Mouse (Mus musculus): ENCODE measurements at regions not wholly inside any gene's neighbourhood (a gene's known extent, or its start where the extent isn't known, plus 50 kb on each side); places are given as distances from the start of the nearest gene placed in this dataset.

GRCm38 (mm10) chr9:78964813-78965212 lies 349.5 kb downstream of the Cd109 start:
- WGBS (ENCODE audit: insufficient replicate concordance) = 11% methylated on average over 1 of the region's 1 CpGs
- Histone ChIP-seq H3K9ac (replicated peaks) (no peak overlapping the region), H3K36me3 (replicated peaks; ENCODE audit: control insufficient read depth, insufficient read depth, low read depth) (no peaks in the 10 kb centered on the region), H3K27ac (no peak overlapping the region), H3K4me2 (ENCODE audit: low read depth) (no peak overlapping the region), H3K4me1 (replicated peaks; ENCODE audit: control insufficient read depth in 2 of 2, insufficient read depth in 2 of 2, low read length in 1 of 2) (no peaks in the 10 kb centered on the region), H3K4me3 (ENCODE audit: insufficient read depth in 1 of 2, low read depth in 2 of 2, low read length in 2 of 2) (no peak overlapping the region), H3K27me3 (ENCODE audit: control insufficient read depth, insufficient read depth, low read length) (no peaks in the 10 kb centered on the region), H3K9me3 (ENCODE audit: control insufficient read depth, low read length) (no peaks in the 10 kb centered on the region)
- TF ChIP-seq EP300 (IDR thresholded peaks at IDR 0.05; ENCODE audit: low read depth) = no peak
- no peak for TF ChIP-seq CTCF (IDR thresholded peaks at IDR 0.05; ENCODE audit: low read depth)
- no peak for ATAC-seq (ENCODE audit: insufficient read depth)
- DNase-seq (ENCODE audit: low read depth in 3 of 3, low spot score in 3 of 3) = no peak

DNA sequence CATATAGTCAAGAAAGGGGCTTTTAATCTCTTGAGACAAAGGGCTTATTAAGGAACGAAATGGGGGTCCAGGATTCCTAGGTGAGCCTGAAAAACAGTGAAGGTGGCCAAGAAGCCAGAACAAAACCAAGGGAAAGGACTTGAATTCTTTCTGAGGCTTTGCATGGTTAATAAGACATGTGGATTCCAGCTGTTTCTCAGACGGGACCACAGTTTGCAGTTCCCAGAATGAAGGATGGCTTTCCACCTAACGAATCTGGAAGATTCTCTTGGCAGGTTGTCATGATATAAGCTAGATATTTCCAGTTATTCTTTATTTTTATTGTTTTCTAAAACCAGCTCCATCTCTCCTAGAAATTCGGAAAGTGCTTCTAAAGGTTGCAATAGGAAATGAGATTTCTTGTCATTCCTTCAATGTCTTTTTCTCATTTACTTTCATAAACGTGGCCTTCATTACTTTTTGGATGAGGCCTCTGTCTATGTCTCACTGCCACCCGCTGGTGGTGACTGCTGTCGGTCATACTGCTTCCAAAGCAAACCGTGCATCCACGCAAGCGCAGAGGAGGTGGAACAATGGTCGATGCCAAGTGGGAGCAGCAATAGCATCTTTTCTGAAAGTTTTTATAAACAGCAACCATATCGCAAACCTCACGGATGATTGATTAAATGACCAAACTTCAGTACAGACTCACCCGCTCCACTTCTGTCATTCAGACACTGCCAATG lies 350.0 kb downstream of the Cd109 start:
- no peak for TF ChIP-seq EP300 (IDR thresholded peaks at IDR 0.05; ENCODE audit: low read depth)

GRCm38 (mm10) chr9:78971731-78972130 lies 356.4 kb downstream of the Cd109 start:
- no peak overlapping the region for H3K9ac ChIP-seq (replicated peaks)
- ATAC-seq (ENCODE audit: insufficient read depth) (no peak), DNase-seq (ENCODE audit: low read depth in 3 of 3, low spot score in 3 of 3) (no peak)
- H3K4me3 ChIP-seq (ENCODE audit: insufficient read depth in 1 of 2, low read depth in 2 of 2, low read length in 2 of 2) = no peak overlapping the region
- TF ChIP-seq EP300 (IDR thresholded peaks at IDR 0.05; ENCODE audit: low read depth) = no peak
- TF ChIP-seq CTCF (IDR thresholded peaks at IDR 0.05; ENCODE audit: low read depth) = no peak
- no peak overlapping the region for H3K4me2 ChIP-seq (ENCODE audit: low read depth)
- H3K27me3 ChIP-seq (ENCODE audit: control insufficient read depth, insufficient read depth, low read length) = no peaks in the 10 kb centered on the region
- H3K4me1 ChIP-seq (replicated peaks; ENCODE audit: control insufficient read depth in 2 of 2, insufficient read depth in 2 of 2, low read length in 1 of 2) = no peaks in the 10 kb centered on the region
- H3K27ac ChIP-seq = no peak overlapping the region
- 48% methylated on average over 3 of the region's 3 CpGs for WGBS (ENCODE audit: insufficient replicate concordance)
- H3K9me3 ChIP-seq (ENCODE audit: control insufficient read depth, low read length) = no peaks in the 10 kb centered on the region
- H3K36me3 ChIP-seq (replicated peaks; ENCODE audit: control insufficient read depth, insufficient read depth, low read depth) = no peaks in the 10 kb centered on the region

More for the DNA sequence above, 350.0 kb downstream of the Cd109 start:
- no peaks in the 10 kb centered on the region for H3K4me1 ChIP-seq (replicated peaks; ENCODE audit: control insufficient read depth in 2 of 2, insufficient read depth in 2 of 2, low read length in 1 of 2)
- no peak overlapping the region for H3K4me3 ChIP-seq (ENCODE audit: insufficient read depth in 1 of 2, low read depth in 2 of 2, low read length in 2 of 2)
- H3K9ac ChIP-seq (replicated peaks) = no peak overlapping the region
- H3K4me2 ChIP-seq (ENCODE audit: low read depth) = no peak overlapping the region
- DNase-seq (ENCODE audit: low read depth in 3 of 3, low spot score in 3 of 3) (no peak), ATAC-seq (ENCODE audit: insufficient read depth) (no peak)
- no peaks in the 10 kb centered on the region for H3K9me3 ChIP-seq (ENCODE audit: control insufficient read depth, low read length)
- H3K27ac ChIP-seq = no peak overlapping the region
- no peaks in the 10 kb centered on the region for H3K36me3 ChIP-seq (replicated peaks; ENCODE audit: control insufficient read depth, insufficient read depth, low read depth)
- H3K27me3 ChIP-seq (ENCODE audit: control insufficient read depth, insufficient read depth, low read length) = no peaks in the 10 kb centered on the region
- 56% methylated on average over 14 of the region's 14 CpGs for WGBS (ENCODE audit: insufficient replicate concordance)

DNA sequence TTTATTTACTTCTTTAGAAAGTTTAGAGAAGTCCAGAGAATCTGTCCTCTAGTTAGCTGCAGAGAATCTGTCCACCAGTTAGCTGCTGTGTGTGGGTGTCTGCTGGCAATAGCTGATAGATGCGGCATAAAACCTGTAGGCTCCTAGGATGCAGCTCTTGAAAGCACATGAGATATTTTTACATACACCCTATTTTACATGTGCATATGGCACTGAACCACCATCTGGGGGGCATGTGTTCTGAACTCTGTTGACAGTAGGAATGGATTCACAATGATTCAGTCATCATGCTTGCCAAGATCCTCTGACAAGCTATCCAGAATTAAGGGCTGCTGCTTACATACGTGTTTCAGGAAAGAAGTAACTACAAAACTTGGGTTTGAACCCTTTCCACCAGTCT lies 368.4 kb downstream of the Cd109 start:
- Histone ChIP-seq H3K9me3 (ENCODE audit: control insufficient read depth, low read length) (no peaks in the 10 kb centered on the region), H3K36me3 (replicated peaks; ENCODE audit: control insufficient read depth, insufficient read depth, low read depth) (no peaks in the 10 kb centered on the region), H3K27ac (no peak overlapping the region), H3K4me2 (ENCODE audit: low read depth) (no peak overlapping the region), H3K27me3 (ENCODE audit: control insufficient read depth, insufficient read depth, low read length) (no peaks in the 10 kb centered on the region), H3K4me3 (ENCODE audit: insufficient read depth in 1 of 2, low read depth in 2 of 2, low read length in 2 of 2) (no peak overlapping the region), H3K4me1 (replicated peaks; ENCODE audit: control insufficient read depth in 2 of 2, insufficient read depth in 2 of 2, low read length in 1 of 2) (no peaks in the 10 kb centered on the region), H3K9ac (replicated peaks) (no peak overlapping the region)
- TF ChIP-seq EP300 (IDR thresholded peaks at IDR 0.05; ENCODE audit: low read depth) (no peak), CTCF (IDR thresholded peaks at IDR 0.05; ENCODE audit: low read depth) (no peak)
- DNase-seq (ENCODE audit: low read depth in 3 of 3, low spot score in 3 of 3) (no peak), ATAC-seq (ENCODE audit: insufficient read depth) (no peak)
- 62% methylated on average over 2 of the region's 2 CpGs for WGBS (ENCODE audit: insufficient replicate concordance)

GRCm38 (mm10) chr9:78985184-78985864 lies 370.0 kb downstream of the Cd109 start:
- 59% methylated on average over 5 of the region's 5 CpGs for WGBS (ENCODE audit: insufficient replicate concordance)

More at GRCm38 (mm10) chr9:78985184-78985864, 370.0 kb downstream of the Cd109 start:
- Histone ChIP-seq H3K9me3 (ENCODE audit: control insufficient read depth, low read length) (no peaks in the 10 kb centered on the region), H3K27ac (no peak overlapping the region), H3K36me3 (replicated peaks; ENCODE audit: control insufficient read depth, insufficient read depth, low read depth) (no peaks in the 10 kb centered on the region), H3K27me3 (ENCODE audit: control insufficient read depth, insufficient read depth, low read length) (no peaks in the 10 kb centered on the region), H3K4me1 (replicated peaks; ENCODE audit: control insufficient read depth in 2 of 2, insufficient read depth in 2 of 2, low read length in 1 of 2) (no peaks in the 10 kb centered on the region), H3K9ac (replicated peaks) (no peak overlapping the region), H3K4me3 (ENCODE audit: insufficient read depth in 1 of 2, low read depth in 2 of 2, low read length in 2 of 2) (no peak overlapping the region), H3K4me2 (ENCODE audit: low read depth) (no peak overlapping the region)
- ATAC-seq (ENCODE audit: insufficient read depth) = no peak
- TF ChIP-seq CTCF (IDR thresholded peaks at IDR 0.05; ENCODE audit: low read depth) (no peak), EP300 (IDR thresholded peaks at IDR 0.05; ENCODE audit: low read depth) (no peak)
- no peak for DNase-seq (ENCODE audit: low read depth in 3 of 3, low spot score in 3 of 3)
